Mouse (Mus musculus) stomach, embryonic 14.5 days (tissue): ENCODE results near the gene Wbp1. TPM values are rescaled to one million over a fixed set of nuclear protein-coding genes. Genes with fewer than 3 reads are reported as not detected.

Source experiments
- ATAC-seq: fragments of 200-750 bp; cut with Nextera tagmentation; 2 replicates; pipeline ENCODE4 v1.8.0; 2017; ENCODE audit warnings: low read depth, moderate TSS enrichment; ENCODE audit not compliant: insufficient number of reproducible peaks, insufficient read depth, low FRiP score
- H3K27ac ChIP-seq: fragments of 300-500 bp; sonication (generic); 2 replicates; pipeline ENCODE4 v1.5.1; 2014; ENCODE audit warnings: mild to moderate bottlenecking, low read length, moderate library complexity, mixed read lengths
- H3K27me3 ChIP-seq: fragments of 300-500 bp; sonication (generic); 2 replicates; pipeline ENCODE4 v1.6.1; 2014; ENCODE audit warnings: low read length, control low read depth, mixed read lengths; ENCODE audit not compliant: control insufficient read depth, insufficient read depth
- H3K36me3 ChIP-seq: fragments of 300-500 bp; sonication (generic); 2 replicates; pipeline ENCODE4 v1.6.1; 2014; ENCODE audit warnings: mild to moderate bottlenecking, control low read depth, low read length, moderate library complexity, mixed read lengths; ENCODE audit not compliant: control insufficient read depth, insufficient read depth
- H3K4me1 ChIP-seq: fragments of 300-500 bp; sonication (generic); 2 replicates; pipeline ENCODE4 v1.6.1; 2014; ENCODE audit warnings: low read length, control low read depth, mixed read lengths; ENCODE audit not compliant: control insufficient read depth, insufficient read depth
- H3K4me2 ChIP-seq: fragments of 300-500 bp; sonication (generic); replicated peaks from 2 replicates; pipeline ENCODE4 v1.6.1; 2014; ENCODE audit warnings: low read depth, low read length, control low read depth
- H3K4me3 ChIP-seq: fragments of 300-500 bp; sonication (generic); 2 replicates; pipeline ENCODE4 v1.5.1; 2014; ENCODE audit warnings: low read depth, low read length, control low read depth
- H3K9ac ChIP-seq: fragments of 300-500 bp; sonication (generic); replicated peaks from 2 replicates; pipeline ENCODE4 v1.6.1; 2014; ENCODE audit warnings: low read depth, mild to moderate bottlenecking, control low read depth, low read length, moderate library complexity, mixed read lengths
- H3K9me3 ChIP-seq: fragments of 300-500 bp; sonication (generic); 2 replicates; pipeline ENCODE4 v1.6.1; 2016; ENCODE audit warnings: low read depth, low read length, control low read depth; ENCODE audit not compliant: control insufficient read depth
- WGBS: fragments of 180-500 bp; shearing (Covaris S2); extraction: QIAGEN DNeasy Blood & Tissue Kit; methylation state at CpG from one replicate; pipeline ENCODE4 v1.1.7; 2014; 5-methylcytosine and 5-hydroxymethylcytosine counted together
- polyA plus RNA-seq: library from polyadenylated mRNA; unstranded; fragments of >200 nt; fragmentation: Nextera tagmentation; extraction: Ambion mirVana; gene quantifications from 2 replicates; pipeline ENCODE4 v1.2.1, GENCODE M21; 2014

Gene Wbp1
- polyA plus RNA-seq, 1 experiment from 2014 or later, result 99.6 TPM

- Histone ChIP-seq H3K9me3 (no peaks in the 10 kb centered on the region), H3K4me1 (peaks cover 15% of the 10 kb centered on the region), H3K27ac (no peak overlapping the region), H3K36me3 (no peaks in the 10 kb centered on the region), H3K4me2 (no peak overlapping the region), H3K4me3 (no peak overlapping the region), H3K9ac (no peak overlapping the region), H3K27me3 (no peaks in the 10 kb centered on the region)
- WGBS, result 92% methylated on average over 5 of the region's 5 CpGs
- ATAC-seq, result no peak
Observed at GRCm38 (mm10) chr6:83127419-83127818, 6.1 kb upstream of the Wbp1 start.

- Histone ChIP-seq H3K4me3 (peak within 1 kb of the TSS; percentile 79), H3K9ac (peak within 1 kb of the TSS; percentile 63), H3K4me1 (peaks cover 21% of the 10 kb centered on the region), H3K9me3 (no peaks in the 10 kb centered on the region), H3K36me3 (no peaks in the 10 kb centered on the region), H3K27ac (0 out of 2 replicates have a peak within 1 kb of the TSS, but pooled peaks have one; percentile 44), H3K27me3 (no peaks in the 10 kb centered on the region), H3K4me2 (peak within 1 kb of the TSS; percentile 92)
- no peak for ATAC-seq
- WGBS, result 28% methylated on average over 5 of the region's 5 CpGs
Observed at GRCm38 (mm10) chr6:83125331-83125730, 4.0 kb upstream of the Wbp1 start, which contains the start of gene Ino80b. Gene Ino80b, minus strand, starts transcription at chr6:83125431.

- peak overlapping the region; percentile 79 for H3K4me3 ChIP-seq
- peak overlapping the region; percentile 92 for H3K4me2 ChIP-seq
- no peaks in the 10 kb centered on the region for H3K9me3 ChIP-seq
- no peaks in the 10 kb centered on the region for H3K27me3 ChIP-seq
- H3K4me1 ChIP-seq, result peaks cover 26% of the 10 kb centered on the region
- no peaks in the 10 kb centered on the region for H3K36me3 ChIP-seq
- under 1% methylated on average over 30 of the region's 30 CpGs for WGBS
- H3K9ac ChIP-seq, result peak overlapping the region; percentile 63
- peak; percentile 5; the same call in 1 of the 2 replicates for ATAC-seq
- H3K27ac ChIP-seq, result 0 out of 2 replicates have a peak overlapping the region, but pooled peaks have one; percentile 44
Observed at GRCm38 (mm10) chr6:83124851-83125312, 3.5 kb upstream of the Wbp1 start.

- H3K27ac ChIP-seq, result peak overlapping the region; percentile 99; the same call in 1 of the 2 replicates
Observed at GRCm38 (mm10) chr6:83122961-83123360, 1.6 kb upstream of the Wbp1 start.

GRCm38 (mm10) chr6:83121863-83122710, 728 bp upstream of the Wbp1 start:
- H3K9me3 ChIP-seq, result no peaks in the 10 kb centered on the region
- peak overlapping the region; percentile 66 for H3K4me3 ChIP-seq
- WGBS, result under 1% methylated on average over 46 of the region's 52 CpGs
- no peaks in the 10 kb centered on the region for H3K27me3 ChIP-seq
- peak overlapping the region; percentile 87 for H3K9ac ChIP-seq
- H3K4me1 ChIP-seq, result peaks cover 30% of the 10 kb centered on the region
- no peak for ATAC-seq
- peaks cover 18% of the 10 kb centered on the region for H3K36me3 ChIP-seq
- peak overlapping the region; percentile 91 for H3K4me2 ChIP-seq
- peak overlapping the region; percentile 99 for H3K27ac ChIP-seq

More at GRCm38 (mm10) chr6:83122961-83123360, 1.6 kb upstream of the Wbp1 start:
- Histone ChIP-seq H3K9me3 (no peaks in the 10 kb centered on the region), H3K4me3 (no peak overlapping the region), H3K9ac (no peak overlapping the region), H3K4me2 (peak overlapping the region; percentile 91), H3K27me3 (no peaks in the 10 kb centered on the region), H3K36me3 (peaks cover 13% of the 10 kb centered on the region; the same call in 1 of the 2 replicates), H3K4me1 (peaks cover 30% of the 10 kb centered on the region)
- WGBS, result 91% methylated on average over 5 of the region's 5 CpGs
- no peak for ATAC-seq

- Histone ChIP-seq H3K27me3 (no peaks in the 10 kb centered on the region), H3K4me3 (no peak overlapping the region; the same call in 1 of the 2 replicates), H3K9me3 (no peaks in the 10 kb centered on the region), H3K27ac (no peak overlapping the region), H3K9ac (no peak overlapping the region; the same call in 1 of the 2 replicates), H3K4me1 (peaks cover 39% of the 10 kb centered on the region), H3K36me3 (peaks cover 21% of the 10 kb centered on the region), H3K4me2 (peak overlapping the region; percentile 67)
- WGBS, result 80% methylated on average over 7 of the region's 7 CpGs
- no peak for ATAC-seq
Observed at GRCm38 (mm10) chr6:83119734-83120051, 1.7 kb downstream of the Wbp1 start.

- H3K9me3 ChIP-seq, result no peaks in the 10 kb centered on the region
- H3K4me3 ChIP-seq, result no peak overlapping the region
- no peak overlapping the region for H3K27ac ChIP-seq
- 73% methylated on average over 14 of the region's 14 CpGs for WGBS
- no peak for ATAC-seq
- no peak overlapping the region for H3K9ac ChIP-seq
- H3K27me3 ChIP-seq, result no peaks in the 10 kb centered on the region
- peak overlapping the region; percentile 67; the same call in 1 of the 2 replicates for H3K4me2 ChIP-seq
- H3K36me3 ChIP-seq, result peaks cover 21% of the 10 kb centered on the region
- H3K4me1 ChIP-seq, result peaks cover 38% of the 10 kb centered on the region
Observed at GRCm38 (mm10) chr6:83118825-83119733, 2.3 kb downstream of the Wbp1 start.

- ATAC-seq, result no peak
- Histone ChIP-seq H3K9me3 (no peaks in the 10 kb centered on the region), H3K4me2 (no peak overlapping the region), H3K27ac (no peak overlapping the region), H3K9ac (no peak overlapping the region), H3K4me3 (no peak overlapping the region), H3K36me3 (peaks cover 21% of the 10 kb centered on the region), H3K27me3 (no peaks in the 10 kb centered on the region), H3K4me1 (peaks cover 34% of the 10 kb centered on the region)
- WGBS, result 81% methylated on average over 11 of the region's 11 CpGs
Observed at GRCm38 (mm10) chr6:83118369-83118768, 3.0 kb downstream of the Wbp1 start.
